Mouse (Mus musculus): ENCODE results near the gene Ncapd2. TPM values are rescaled to one million over a fixed set of nuclear protein-coding genes. Genes with fewer than 3 reads are reported as not detected.

Ncapd2 gene
- polyA plus RNA-seq, 1 experiment from 2014 or later = 67.6 TPM

DNA sequence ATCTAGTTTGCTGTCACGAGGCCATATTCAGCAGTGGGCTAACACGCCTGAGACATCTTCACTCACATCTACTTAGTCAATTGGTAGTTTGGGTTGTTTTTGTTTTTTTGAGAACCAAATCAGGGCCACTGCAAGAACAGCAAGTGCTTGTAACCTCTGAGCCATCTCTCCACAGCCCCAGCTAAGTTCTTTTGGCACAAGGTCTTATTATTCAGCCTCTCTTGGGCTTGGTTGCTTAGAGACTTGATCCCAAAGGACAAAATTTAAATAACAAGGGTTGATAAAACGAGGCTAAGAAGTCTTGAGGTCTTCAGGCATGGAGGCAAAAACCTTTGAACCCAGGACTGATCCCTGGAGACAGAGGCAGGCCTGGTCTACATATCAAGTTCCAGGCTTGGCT, 4.8 kb upstream of the Ncapd2 start:
- H3K4me3 ChIP-seq (ENCODE audit: low read depth, low read length) = no peak overlapping the region
- peaks cover 5% of the 10 kb centered on the region for H3K4me1 ChIP-seq (ENCODE audit: control insufficient read depth, insufficient read depth, low read length)
- no peak overlapping the region for H3K4me2 ChIP-seq (ENCODE audit: low read length)
- no peak overlapping the region for H3K27ac ChIP-seq (ENCODE audit: low read depth, low read length)
- WGBS = 40% methylated on average over 3 of the region's 3 CpGs
- no peaks in the 10 kb centered on the region for H3K27me3 ChIP-seq (replicated peaks; ENCODE audit: control insufficient read depth, insufficient read depth, low read length)
- no peaks in the 10 kb centered on the region for H3K9me3 ChIP-seq (replicated peaks; ENCODE audit: control insufficient read depth, low read length)
- no peak for DNase-seq (ENCODE audit: low spot score)
- no peak overlapping the region for H3K9ac ChIP-seq (ENCODE audit: low read length)
- ATAC-seq = no peak
- peaks cover 20% of the 10 kb centered on the region for H3K36me3 ChIP-seq (ENCODE audit: control insufficient read depth, insufficient read depth, low read length)

DNA sequence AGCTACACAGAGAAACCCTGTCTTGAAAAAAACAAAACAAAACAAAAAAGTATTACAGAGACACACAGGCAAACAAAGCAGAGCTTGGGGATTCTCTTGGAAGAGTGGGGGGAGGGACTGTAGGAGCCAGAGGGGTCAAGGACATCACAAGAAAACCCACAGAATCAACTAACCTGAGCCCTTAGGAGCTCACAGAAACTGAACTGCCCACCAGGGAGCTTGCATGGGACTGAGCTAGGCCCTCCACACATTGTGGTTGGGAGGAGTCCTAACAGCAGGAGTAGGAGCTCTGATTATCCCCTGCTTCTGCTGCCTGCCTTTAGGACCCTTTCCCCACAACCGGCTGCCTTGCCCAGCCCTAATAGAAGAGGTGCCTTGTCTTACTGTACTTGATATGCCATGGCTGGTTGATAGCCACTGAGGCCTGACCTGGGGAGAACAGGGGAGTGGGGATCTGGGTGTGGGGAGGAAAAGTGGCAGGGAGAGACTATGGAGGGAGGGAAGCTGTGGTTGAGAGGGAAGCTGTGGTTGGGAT, 4.1 kb upstream of the Ncapd2 start:
- no peak overlapping the region for H3K4me2 ChIP-seq (ENCODE audit: low read length)
- no peaks in the 10 kb centered on the region for H3K27me3 ChIP-seq (replicated peaks; ENCODE audit: control insufficient read depth, insufficient read depth, low read length)
- no peak overlapping the region for H3K4me3 ChIP-seq (ENCODE audit: low read depth, low read length)
- H3K9me3 ChIP-seq (replicated peaks; ENCODE audit: control insufficient read depth, low read length) = no peaks in the 10 kb centered on the region
- 0 out of 2 replicates have a peak overlapping the region, but pooled peaks have one; percentile 8 for H3K9ac ChIP-seq (ENCODE audit: low read length)
- DNase-seq (ENCODE audit: low spot score) = no peak
- H3K36me3 ChIP-seq (ENCODE audit: control insufficient read depth, insufficient read depth, low read length) = peaks cover 20% of the 10 kb centered on the region
- WGBS = 35% methylated on average over 1 of the region's 1 CpGs
- H3K27ac ChIP-seq (ENCODE audit: low read depth, low read length) = no peak overlapping the region
- ATAC-seq = no peak
- peaks cover 5% of the 10 kb centered on the region for H3K4me1 ChIP-seq (ENCODE audit: control insufficient read depth, insufficient read depth, low read length)

DNA sequence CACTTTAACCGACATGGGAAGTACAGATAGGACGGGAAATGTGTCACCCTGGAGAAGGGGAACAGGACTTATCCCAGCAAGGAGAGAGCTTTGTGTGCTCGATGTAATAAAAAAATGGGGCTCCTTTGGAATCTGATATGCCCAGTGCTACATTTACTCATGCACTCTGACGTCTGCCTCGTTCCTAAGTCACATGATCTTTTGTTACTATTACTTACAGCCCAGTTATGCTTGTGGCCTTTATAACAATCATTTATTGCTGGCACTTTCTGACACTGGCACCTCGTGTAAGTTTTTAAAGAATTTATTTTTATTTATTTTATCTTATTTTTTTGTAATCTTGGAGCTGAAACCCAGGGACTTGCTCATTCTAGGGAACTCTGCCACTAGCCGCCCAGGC, 1.9 kb upstream of the Ncapd2 start:
- Histone ChIP-seq H3K4me1 (ENCODE audit: control insufficient read depth, insufficient read depth, low read length) (peaks cover 7% of the 10 kb centered on the region), H3K4me2 (ENCODE audit: low read length) (0 out of 2 replicates have a peak overlapping the region, but pooled peaks have one; percentile 84), H3K4me3 (ENCODE audit: low read depth, low read length) (no peak overlapping the region), H3K27ac (ENCODE audit: low read depth, low read length) (no peak overlapping the region), H3K9me3 (replicated peaks; ENCODE audit: control insufficient read depth, low read length) (no peaks in the 10 kb centered on the region), H3K36me3 (ENCODE audit: control insufficient read depth, insufficient read depth, low read length) (peaks cover 28% of the 10 kb centered on the region), H3K27me3 (replicated peaks; ENCODE audit: control insufficient read depth, insufficient read depth, low read length) (no peaks in the 10 kb centered on the region), H3K9ac (ENCODE audit: low read length) (no peak overlapping the region)
- WGBS = 88% methylated on average over 7 of the region's 7 CpGs
- DNase-seq (ENCODE audit: low spot score) (no peak), ATAC-seq (no peak)

DNA sequence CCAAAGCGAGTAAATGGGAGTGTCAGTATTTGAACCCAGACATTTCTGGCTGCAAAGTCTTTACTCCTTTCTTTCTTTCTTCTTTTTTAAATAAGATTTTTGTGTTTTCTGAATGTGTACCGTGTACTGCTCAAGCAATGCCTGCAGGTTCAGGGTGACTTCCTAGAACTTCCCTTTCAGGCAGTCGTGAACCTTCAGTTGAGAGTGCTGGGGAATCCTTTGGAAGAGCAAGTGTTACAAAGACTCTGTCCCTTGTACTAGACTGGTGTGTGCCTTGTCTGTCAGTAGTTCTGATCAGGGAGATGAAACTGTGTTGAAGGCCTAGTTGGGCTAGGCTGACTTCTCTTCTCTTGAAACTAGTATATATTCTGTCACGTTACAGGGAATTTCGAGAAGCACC, 1.3 kb upstream of the Ncapd2 start:
- Histone ChIP-seq H3K27ac (ENCODE audit: low read depth, low read length) (0 out of 2 replicates have a peak overlapping the region, but pooled peaks have one; percentile 99), H3K9me3 (replicated peaks; ENCODE audit: control insufficient read depth, low read length) (no peaks in the 10 kb centered on the region), H3K9ac (ENCODE audit: low read length) (peak overlapping the region; percentile 81), H3K4me2 (ENCODE audit: low read length) (peak overlapping the region; percentile 84), H3K36me3 (ENCODE audit: control insufficient read depth, insufficient read depth, low read length) (peaks cover 34% of the 10 kb centered on the region), H3K4me3 (ENCODE audit: low read depth, low read length) (peak overlapping the region; percentile 51), H3K27me3 (replicated peaks; ENCODE audit: control insufficient read depth, insufficient read depth, low read length) (no peaks in the 10 kb centered on the region), H3K4me1 (ENCODE audit: control insufficient read depth, insufficient read depth, low read length) (peaks cover 7% of the 10 kb centered on the region)
- ATAC-seq (no peak), DNase-seq (ENCODE audit: low spot score) (no peak)
- 43% methylated on average over 5 of the region's 5 CpGs for WGBS

DNA sequence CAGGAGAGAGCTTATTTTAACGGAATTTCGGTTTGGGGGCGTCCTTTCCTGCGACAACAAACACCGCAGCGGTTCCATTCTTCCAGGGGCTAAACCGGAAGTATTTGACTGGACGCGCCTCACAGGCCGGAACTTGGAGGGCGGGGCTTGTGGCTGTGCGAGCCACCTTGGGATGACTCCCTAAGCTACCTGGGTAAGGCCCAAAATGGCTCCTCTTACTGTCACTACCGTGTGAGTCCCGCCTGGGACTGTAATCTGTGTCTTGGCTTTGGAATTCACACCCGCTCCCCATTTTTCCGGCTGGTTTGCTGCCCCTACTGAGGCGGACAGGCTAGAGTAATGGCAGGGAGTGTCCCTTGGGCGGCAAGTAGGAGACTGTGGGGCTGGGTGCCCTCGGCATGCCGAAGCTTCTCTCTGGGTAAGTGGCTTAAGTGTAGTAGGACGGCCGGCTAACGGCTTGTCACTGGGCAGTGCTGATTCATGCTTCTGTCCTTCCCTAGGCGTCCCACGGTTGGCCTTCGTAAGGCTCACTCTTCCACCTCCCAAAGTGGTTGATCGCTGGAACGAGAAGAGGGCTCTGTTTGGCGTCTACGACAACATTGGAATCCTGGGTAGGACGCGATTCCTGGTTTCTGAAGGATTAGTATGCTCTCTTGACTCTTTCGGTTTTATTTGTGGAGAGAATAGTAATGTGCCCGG, 664 bp upstream of the Ncapd2 start:
- H3K4me2 ChIP-seq (ENCODE audit: low read length) = peak overlapping the region; percentile 84
- peak overlapping the region; percentile 81 for H3K9ac ChIP-seq (ENCODE audit: low read length)
- H3K27ac ChIP-seq (ENCODE audit: low read depth, low read length) = peak overlapping the region; percentile 99
- peak; percentile 97 for DNase-seq (ENCODE audit: low spot score)
- H3K9me3 ChIP-seq (replicated peaks; ENCODE audit: control insufficient read depth, low read length) = no peaks in the 10 kb centered on the region
- WGBS = under 1% methylated on average over 34 of the region's 34 CpGs
- peak overlapping the region; percentile 51 for H3K4me3 ChIP-seq (ENCODE audit: low read depth, low read length)
- H3K36me3 ChIP-seq (ENCODE audit: control insufficient read depth, insufficient read depth, low read length) = peaks cover 40% of the 10 kb centered on the region
- H3K27me3 ChIP-seq (replicated peaks; ENCODE audit: control insufficient read depth, insufficient read depth, low read length) = no peaks in the 10 kb centered on the region
- H3K4me1 ChIP-seq (ENCODE audit: control insufficient read depth, insufficient read depth, low read length) = peaks cover 7% of the 10 kb centered on the region
- peak; percentile 93 for ATAC-seq

DNA sequence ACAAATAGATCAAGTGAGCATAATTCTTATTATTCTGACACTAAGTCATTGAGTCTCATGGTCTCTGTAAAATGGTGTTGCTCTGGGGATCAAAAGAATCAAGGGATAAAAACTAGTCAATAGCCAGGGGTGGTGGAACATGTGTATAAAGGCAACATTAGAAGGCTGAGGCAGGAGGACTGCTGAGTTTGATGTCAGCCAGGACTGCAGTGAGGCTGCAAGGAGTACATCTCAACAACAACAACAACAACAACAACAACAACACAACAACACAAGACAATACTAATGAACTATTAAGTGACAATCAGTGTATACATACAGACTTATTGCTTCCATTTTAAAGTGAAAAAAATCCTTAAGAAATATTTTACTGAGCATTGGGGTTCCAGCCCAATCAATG, 685 bp downstream of the Ncapd2 start:
- H3K9ac ChIP-seq (ENCODE audit: low read length) = peak overlapping the region; percentile 71
- no peaks in the 10 kb centered on the region for H3K9me3 ChIP-seq (replicated peaks; ENCODE audit: control insufficient read depth, low read length)
- H3K4me3 ChIP-seq (ENCODE audit: low read depth, low read length) = peak overlapping the region; percentile 51
- peaks cover 54% of the 10 kb centered on the region for H3K36me3 ChIP-seq (ENCODE audit: control insufficient read depth, insufficient read depth, low read length)
- no peaks in the 10 kb centered on the region for H3K27me3 ChIP-seq (replicated peaks; ENCODE audit: control insufficient read depth, insufficient read depth, low read length)
- peaks cover 7% of the 10 kb centered on the region for H3K4me1 ChIP-seq (ENCODE audit: control insufficient read depth, insufficient read depth, low read length)
- H3K27ac ChIP-seq (ENCODE audit: low read depth, low read length) = no peak overlapping the region; the same call in 1 of the 2 replicates
- H3K4me2 ChIP-seq (ENCODE audit: low read length) = peak overlapping the region; percentile 60
- DNase-seq (ENCODE audit: low spot score) = peak; percentile 16
- no peak for ATAC-seq

DNA sequence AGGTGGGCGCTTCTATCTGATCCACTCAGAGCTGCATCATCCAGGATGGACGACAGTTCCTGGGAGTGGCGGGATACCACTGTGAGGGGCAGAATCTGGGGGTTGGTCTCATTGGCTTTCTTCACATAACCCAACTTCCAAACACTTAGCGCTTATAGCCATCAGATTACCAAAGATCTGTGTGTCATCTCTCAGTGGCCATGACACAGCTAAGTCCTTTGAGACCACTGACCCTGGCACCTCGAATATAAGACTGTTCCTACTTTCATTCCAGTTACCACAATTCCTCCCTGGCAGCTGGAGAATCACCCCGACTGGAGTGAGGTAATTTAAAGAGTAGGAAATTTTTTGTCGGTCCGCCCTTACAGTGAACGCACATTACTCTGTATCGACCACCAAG, 5.3 kb downstream of the Ncapd2 start:
- Histone ChIP-seq H3K36me3 (ENCODE audit: control insufficient read depth, insufficient read depth, low read length) (peaks cover 79% of the 10 kb centered on the region), H3K9me3 (replicated peaks; ENCODE audit: control insufficient read depth, low read length) (no peaks in the 10 kb centered on the region), H3K4me2 (ENCODE audit: low read length) (no peak overlapping the region), H3K4me3 (ENCODE audit: low read depth, low read length) (no peak overlapping the region), H3K27me3 (replicated peaks; ENCODE audit: control insufficient read depth, insufficient read depth, low read length) (no peaks in the 10 kb centered on the region), H3K4me1 (ENCODE audit: control insufficient read depth, insufficient read depth, low read length) (0 out of 2 replicates have a peak, but pooled peaks cover 2% of the 10 kb centered on the region), H3K9ac (ENCODE audit: low read length) (no peak overlapping the region), H3K27ac (ENCODE audit: low read depth, low read length) (no peak overlapping the region)
- ATAC-seq (no peak), DNase-seq (ENCODE audit: low spot score) (no peak)
- 97% methylated on average over 10 of the region's 10 CpGs for WGBS

DNA sequence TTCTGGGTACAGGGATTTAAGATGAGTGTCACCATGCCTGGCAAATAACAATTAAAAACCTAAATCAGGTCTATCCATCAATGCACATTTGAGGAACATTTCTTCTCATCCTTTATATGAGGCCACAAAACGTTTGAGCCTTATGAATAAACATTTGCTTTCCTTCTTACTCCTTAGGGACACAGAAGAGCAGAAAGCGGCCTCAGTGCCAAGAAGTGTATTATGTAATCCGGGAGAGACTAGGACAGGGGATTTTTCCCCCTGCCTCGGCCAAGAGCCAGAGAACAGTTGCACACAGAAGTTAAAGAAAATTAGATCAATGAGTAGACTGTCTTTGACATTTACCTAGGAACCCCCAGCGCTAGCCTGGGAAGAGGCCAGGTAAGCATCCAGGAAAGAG, 9.4 kb downstream of the Ncapd2 start:
- Histone ChIP-seq H3K4me1 (ENCODE audit: control insufficient read depth, insufficient read depth, low read length) (no peaks in the 10 kb centered on the region), H3K27ac (ENCODE audit: low read depth, low read length) (no peak overlapping the region), H3K4me3 (ENCODE audit: low read depth, low read length) (no peak overlapping the region), H3K36me3 (ENCODE audit: control insufficient read depth, insufficient read depth, low read length) (peaks cover 99% of the 10 kb centered on the region), H3K4me2 (ENCODE audit: low read length) (no peak overlapping the region), H3K9ac (ENCODE audit: low read length) (no peak overlapping the region), H3K27me3 (replicated peaks; ENCODE audit: control insufficient read depth, insufficient read depth, low read length) (no peaks in the 10 kb centered on the region), H3K9me3 (replicated peaks; ENCODE audit: control insufficient read depth, low read length) (no peaks in the 10 kb centered on the region)
- DNase-seq (ENCODE audit: low spot score) = no peak
- 81% methylated on average over 5 of the region's 5 CpGs for WGBS
- ATAC-seq = no peak

DNA sequence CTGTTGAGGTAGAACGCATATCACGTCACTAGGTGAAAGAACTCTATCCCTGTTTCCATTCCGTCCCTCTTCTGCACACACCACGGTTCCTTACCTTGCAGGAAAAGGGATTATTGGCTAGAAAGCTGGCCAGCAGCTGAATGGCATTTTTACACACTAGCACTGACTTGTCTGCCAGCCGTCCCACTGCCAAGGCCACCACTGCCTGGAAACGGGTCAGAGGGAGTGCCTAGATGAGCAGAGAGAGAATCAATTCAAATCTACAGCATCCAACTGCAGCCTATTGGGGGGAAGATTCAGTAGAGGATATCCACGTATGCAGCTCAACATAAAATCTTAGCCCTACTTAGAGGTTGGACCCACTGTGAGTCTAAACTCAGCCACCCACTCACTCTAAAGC, 11.9 kb downstream of the Ncapd2 start:
- no peaks in the 10 kb centered on the region for H3K4me1 ChIP-seq (ENCODE audit: control insufficient read depth, insufficient read depth, low read length)
- DNase-seq (ENCODE audit: low spot score) (no peak), ATAC-seq (no peak)
- H3K27ac ChIP-seq (ENCODE audit: low read depth, low read length) = no peak overlapping the region
- no peak overlapping the region for H3K9ac ChIP-seq (ENCODE audit: low read length)
- no peak overlapping the region for H3K4me2 ChIP-seq (ENCODE audit: low read length)
- H3K36me3 ChIP-seq (ENCODE audit: control insufficient read depth, insufficient read depth, low read length) = peaks cover 99% of the 10 kb centered on the region
- 92% methylated on average over 7 of the region's 7 CpGs for WGBS
- H3K27me3 ChIP-seq (replicated peaks; ENCODE audit: control insufficient read depth, insufficient read depth, low read length) = no peaks in the 10 kb centered on the region
- H3K4me3 ChIP-seq (ENCODE audit: low read depth, low read length) = no peak overlapping the region
- H3K9me3 ChIP-seq (replicated peaks; ENCODE audit: control insufficient read depth, low read length) = no peaks in the 10 kb centered on the region

Measured in forebrain, embryonic 14.5 days (tissue).